Mouse (Mus musculus): ENCODE measurements around the gene 4930412O13Rik.
A peak's percentile ranks its signal among the peaks of the same experiment; 100 is the strongest.

Gene 4930412O13Rik

GRCm38 (mm10) chr2:9881051-9881591 lies at the start of gene 4930412O13Rik:
Gene 4930412O13Rik (plus strand): TSS chr2:9881252.
- DNase-seq: no peak

DNA sequence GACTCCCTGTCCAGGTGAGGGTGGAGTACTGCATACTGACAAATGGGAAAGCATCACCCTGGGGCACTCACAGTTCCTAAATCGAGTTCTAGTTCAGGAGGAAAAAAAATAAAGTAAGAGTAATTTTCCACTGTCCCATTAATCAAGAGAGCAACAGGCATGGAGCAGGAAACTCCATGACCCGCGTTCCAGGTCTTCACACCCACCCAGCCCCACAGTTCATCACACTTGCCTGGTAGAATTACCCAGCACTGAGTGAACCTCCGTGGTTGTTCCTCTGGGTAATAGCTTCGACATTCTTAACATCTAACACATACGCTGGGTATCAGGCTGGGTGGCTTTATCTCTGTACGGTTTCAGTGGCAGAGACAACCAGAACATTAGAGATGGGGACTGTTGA lies 47.3 kb upstream of the 4930412O13Rik start:
- no peak for DNase-seq

DNA sequence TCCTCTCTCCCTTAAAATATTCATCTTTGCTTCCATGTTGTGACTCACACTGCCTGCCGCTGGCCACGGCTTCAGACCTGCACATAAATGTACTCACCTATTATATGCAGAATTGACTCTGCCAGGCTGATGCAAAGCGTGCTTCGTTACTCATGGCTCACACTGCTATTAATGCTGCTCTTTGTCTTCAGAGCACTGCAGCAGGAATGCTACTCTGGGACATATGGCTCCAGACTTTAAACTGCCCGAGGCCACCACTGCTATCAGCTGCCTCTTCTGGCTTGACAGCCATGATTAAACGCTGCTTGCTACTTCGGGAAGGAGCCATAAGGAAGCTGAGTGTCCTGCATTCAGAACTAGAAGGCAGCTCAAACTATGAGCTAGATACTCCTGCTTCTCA lies 45.9 kb upstream of the 4930412O13Rik start:
- no peak for DNase-seq

DNA sequence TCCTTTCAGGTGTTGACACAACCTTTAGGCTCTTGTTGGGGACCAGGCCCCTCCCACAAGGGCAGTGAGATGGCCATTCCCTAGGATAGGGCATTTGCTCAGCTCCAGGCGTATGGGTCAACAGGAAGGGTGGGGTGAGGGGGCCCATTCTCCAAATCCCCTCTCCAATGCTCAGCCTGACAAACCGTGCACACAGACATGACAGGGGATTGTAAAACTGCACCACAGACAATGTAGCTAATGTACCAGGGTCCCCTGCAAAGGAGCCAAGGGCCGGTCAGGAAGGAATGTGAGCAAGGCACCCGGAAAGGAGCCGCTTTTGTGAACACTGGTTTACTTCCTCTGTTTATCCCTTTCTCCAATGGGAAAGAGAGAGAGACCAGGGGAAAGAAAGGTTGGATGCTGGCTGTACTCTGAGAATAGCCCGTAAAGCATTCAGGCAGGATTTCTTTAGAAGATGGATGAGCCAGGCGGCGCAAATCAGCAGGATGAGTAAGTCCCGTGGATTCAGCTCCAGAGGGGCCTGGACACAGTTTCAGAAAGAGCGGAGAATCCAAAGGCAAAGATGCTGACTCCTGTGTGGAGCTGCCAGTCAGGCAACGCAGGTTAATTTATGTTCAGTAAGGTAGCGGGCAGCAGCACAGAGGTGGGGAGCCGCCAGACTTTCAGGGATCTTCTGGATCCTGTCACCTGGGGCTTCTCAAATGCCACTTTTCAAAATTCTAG lies 28.0 kb upstream of the 4930412O13Rik start:
- no peak for DNase-seq

- no peak for DNase-seq
Observed at GRCm38 (mm10) chr2:9855861-9856260, 25.2 kb upstream of the 4930412O13Rik start.

DNA sequence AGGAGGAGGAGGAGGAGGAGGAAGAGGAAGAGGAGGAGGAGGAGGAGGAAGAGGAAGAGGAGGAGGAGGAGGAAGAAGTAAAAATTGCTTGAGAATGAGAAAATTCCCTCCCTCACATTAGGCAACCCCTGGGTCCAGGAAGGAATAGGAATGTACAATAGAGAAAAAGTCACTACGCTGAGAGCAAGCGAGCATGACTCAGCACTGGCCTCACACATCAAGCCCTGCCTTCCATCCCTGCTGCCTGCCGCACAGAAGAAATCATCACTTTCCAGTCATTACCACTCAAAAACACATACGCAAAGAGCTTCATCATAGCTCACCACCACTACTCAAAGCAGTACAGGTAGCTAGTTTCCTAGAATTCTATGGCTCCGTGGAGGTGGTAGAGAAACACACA lies 20.4 kb upstream of the 4930412O13Rik start:
- DNase-seq: no peak

- DNase-seq: no peak
Observed at GRCm38 (mm10) chr2:9867092-9867825, 13.8 kb upstream of the 4930412O13Rik start.

GRCm38 (mm10) chr2:9871141-9871716 lies 9.8 kb upstream of the 4930412O13Rik start:
- DNase-seq: no peak

DNA sequence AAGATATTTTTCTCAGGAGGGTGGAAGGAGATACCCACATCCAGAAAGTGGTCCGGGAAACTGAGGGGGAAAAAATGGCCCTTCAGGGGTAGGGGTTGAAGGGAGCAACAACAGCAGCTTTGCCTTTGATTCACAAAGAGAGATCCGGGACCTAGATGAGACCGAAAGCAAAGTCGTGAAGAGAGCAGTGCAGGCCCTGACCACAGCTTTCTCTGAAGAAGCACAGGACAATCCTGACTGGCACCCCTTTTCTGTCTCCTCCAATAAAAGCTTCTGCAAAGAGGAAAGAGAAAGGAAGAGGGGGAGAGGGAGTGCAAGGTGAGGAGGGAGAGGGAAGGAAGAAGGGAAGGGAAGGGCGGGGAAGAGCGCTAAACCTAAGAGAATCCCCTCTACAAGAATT lies 9.3 kb upstream of the 4930412O13Rik start:
- DNase-seq: no peak

DNA sequence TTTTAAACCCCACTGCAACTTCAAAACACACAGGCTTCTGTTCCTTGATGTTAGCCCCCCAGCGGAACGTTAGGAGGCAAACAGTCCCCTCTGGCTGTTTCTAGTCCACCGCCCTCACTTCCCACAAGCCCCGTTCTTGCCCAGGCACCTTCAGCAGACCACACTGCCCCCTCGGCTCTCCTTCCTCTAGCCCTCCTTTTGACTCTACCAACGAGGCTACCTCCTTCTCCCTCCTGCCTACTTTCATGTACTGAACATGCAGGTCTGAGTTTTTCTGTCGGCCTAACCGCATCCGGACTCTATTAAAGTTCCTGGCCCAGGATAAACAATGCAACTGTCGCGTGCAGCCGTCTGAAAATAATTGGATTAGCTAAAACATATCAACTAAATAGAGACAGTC lies 8.4 kb upstream of the 4930412O13Rik start:
- DNase-seq: no peak

GRCm38 (mm10) chr2:9873757-9874156 lies 7.3 kb upstream of the 4930412O13Rik start:
- no peak for DNase-seq

DNA sequence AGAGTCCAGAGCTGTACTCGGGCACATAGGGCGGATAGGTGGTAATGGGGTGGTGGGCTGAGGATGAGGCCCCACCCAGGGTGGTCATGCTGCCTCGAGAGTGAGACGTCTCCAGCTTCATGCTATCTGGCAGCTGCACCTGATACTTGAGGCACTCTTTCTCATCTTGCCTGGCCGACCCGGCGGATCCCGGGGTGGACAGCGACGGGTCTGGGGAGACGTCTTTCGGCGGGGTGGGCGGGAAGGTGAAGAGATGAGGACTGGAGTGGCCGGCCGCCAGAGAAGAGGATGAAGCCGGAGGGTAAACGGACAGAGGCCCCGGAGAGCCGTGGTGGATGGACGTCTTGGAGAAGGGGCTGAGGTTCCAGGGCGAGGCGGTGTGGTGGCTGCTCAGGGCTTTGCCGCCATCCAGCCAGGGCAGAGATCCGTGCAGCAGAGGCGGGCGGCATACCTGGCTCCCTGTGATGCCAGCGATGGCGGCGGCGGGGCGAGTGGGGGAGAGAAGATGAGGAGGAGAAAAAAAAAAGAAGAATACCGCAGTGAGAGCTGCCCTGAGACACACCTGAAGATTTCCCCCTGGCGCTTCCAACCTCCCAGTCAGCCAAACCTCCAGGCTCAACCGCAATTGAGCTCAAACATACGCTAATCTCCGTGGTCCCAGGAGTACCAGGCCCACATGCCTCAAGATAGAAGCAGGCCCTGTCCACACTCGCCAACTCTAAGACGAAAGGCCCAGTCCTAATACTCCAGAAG lies 6.4 kb upstream of the 4930412O13Rik start:
- no peak for DNase-seq

GRCm38 (mm10) chr2:9875220-9875619 lies 5.8 kb upstream of the 4930412O13Rik start:
- DNase-seq: no peak

GRCm38 (mm10) chr2:9875676-9876357 lies 5.2 kb upstream of the 4930412O13Rik start:
- no peak for DNase-seq

- DNase-seq: no peak
Observed at GRCm38 (mm10) chr2:9876621-9877325, 4.3 kb upstream of the 4930412O13Rik start.

DNA sequence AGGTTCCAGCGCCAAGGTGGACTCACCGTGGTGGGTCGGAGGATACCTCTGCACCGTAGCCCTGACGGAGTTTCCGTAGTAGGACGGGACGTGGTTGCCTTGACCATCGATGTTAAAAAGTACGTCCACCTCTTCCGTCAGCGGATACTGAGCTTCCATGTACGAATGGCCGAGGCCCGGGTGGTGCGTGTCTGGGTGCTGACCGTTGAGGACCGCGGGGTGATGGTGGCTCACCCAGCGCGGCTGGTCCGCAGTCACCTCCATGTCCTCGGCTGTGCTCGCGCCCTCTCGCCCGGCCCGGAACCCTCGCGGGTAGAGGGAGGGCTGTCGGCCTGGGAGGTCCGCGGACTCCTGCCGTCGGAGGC lies 3.7 kb upstream of the 4930412O13Rik start:
- no peak for DNase-seq

- DNase-seq: no peak
Observed at GRCm38 (mm10) chr2:9877966-9878563, 3.0 kb upstream of the 4930412O13Rik start.

GRCm38 (mm10) chr2:9878564-9879081 lies 2.4 kb upstream of the 4930412O13Rik start:
- DNase-seq: no peak

DNA sequence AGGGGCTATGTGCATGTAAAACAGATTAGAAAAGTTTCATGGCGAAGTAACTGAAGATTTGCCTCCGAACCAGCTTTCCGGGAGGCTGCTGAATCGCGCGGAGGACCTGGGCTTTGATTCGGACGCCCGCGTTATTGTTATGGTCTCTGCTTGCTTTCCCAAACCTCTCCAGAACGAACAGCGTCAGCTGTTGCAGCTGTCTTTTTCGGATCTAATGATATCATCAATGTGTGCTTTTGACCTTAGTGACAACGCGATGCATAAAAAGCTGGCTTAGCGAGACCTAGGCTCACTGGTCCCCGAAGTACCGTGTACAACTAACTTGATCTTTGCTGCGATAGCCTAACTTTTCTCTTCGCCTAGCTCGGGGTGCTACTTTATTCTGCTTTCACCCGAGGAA lies 2.0 kb upstream of the 4930412O13Rik start:
- DNase-seq: no peak

GRCm38 (mm10) chr2:9879493-9879892 lies 1.6 kb upstream of the 4930412O13Rik start:
- DNase-seq: peak; percentile 20 to 39

- DNase-seq: no peak
Observed at GRCm38 (mm10) chr2:9880271-9880670, 781 bp upstream of the 4930412O13Rik start.
